Mouse (Mus musculus) adipocyte (in vitro differentiated cells): ENCODE results near the gene Inafm2.

Experiments
- DNase-seq: peaks from one replicate; pipeline ENCODE4 v3.0.0-alpha.2; 2016; ENCODE audit warnings: low spot score

Inafm2 gene

GRCm38 (mm10) chr2:118745232-118745884 lies at the start of gene Inafm2:
TSS of gene Inafm2 (plus strand) at chr2:118745758.
- peak; percentile 84 for DNase-seq

GRCm38 (mm10) chr2:118696451-118697308 lies 48.9 kb upstream of the Inafm2 start:
- peak; percentile 27 for DNase-seq

DNA sequence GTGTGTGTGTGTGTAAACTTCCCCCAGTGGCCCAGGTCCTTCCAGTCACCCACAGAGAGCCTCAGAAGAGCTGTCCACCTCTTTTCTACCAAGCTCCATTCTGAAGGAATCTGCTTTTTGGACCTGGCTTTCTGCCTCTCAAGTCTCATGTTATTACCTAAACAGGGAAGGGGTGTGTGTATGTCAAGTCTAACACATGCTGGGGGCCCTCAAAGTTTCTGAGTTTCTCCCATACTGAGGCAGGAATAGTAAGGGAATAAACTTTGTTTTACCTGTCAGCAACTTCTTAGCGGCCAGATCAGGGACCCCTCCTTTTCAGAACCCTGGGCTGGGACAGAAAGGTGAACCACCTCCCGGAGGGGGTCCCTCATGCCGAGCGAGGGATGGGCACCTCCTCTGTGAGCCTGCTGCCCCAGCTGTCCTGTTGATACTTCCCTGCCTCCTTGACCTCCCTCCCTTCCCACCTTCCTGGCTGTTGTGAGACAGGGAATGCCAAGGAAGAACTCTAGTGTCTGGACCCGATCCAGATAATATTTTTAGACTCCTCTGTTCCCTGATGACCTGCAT lies 48.2 kb upstream of the Inafm2 start:
- peak; percentile 40 for DNase-seq

GRCm38 (mm10) chr2:118697955-118698354 lies 47.6 kb upstream of the Inafm2 start:
- DNase-seq, result peak; percentile 93

- DNase-seq, result peak; percentile 86
These were observed 45.1 kb upstream of the Inafm2 start for GRCm38 (mm10) chr2:118700179-118701062.

DNA sequence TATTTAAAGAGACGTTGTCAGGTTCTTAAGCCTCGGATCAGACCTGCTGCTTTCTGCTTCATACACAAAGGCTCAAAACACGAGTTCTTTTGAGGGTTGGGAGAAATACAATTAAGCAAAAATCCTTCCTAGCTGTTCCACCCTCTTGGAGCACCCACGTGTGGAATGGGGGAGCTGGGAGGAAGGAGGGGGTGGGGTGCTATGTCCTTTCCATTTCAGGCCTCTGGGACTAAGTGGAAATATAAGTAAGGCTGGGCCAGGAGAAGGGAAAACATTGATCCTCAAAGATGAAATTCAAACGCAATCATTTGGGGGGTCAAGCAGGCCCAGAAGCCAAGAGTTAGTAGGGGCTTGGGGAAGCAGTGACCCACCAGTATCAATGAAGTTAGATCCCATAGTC lies 44.4 kb upstream of the Inafm2 start:
- no peak for DNase-seq

DNA sequence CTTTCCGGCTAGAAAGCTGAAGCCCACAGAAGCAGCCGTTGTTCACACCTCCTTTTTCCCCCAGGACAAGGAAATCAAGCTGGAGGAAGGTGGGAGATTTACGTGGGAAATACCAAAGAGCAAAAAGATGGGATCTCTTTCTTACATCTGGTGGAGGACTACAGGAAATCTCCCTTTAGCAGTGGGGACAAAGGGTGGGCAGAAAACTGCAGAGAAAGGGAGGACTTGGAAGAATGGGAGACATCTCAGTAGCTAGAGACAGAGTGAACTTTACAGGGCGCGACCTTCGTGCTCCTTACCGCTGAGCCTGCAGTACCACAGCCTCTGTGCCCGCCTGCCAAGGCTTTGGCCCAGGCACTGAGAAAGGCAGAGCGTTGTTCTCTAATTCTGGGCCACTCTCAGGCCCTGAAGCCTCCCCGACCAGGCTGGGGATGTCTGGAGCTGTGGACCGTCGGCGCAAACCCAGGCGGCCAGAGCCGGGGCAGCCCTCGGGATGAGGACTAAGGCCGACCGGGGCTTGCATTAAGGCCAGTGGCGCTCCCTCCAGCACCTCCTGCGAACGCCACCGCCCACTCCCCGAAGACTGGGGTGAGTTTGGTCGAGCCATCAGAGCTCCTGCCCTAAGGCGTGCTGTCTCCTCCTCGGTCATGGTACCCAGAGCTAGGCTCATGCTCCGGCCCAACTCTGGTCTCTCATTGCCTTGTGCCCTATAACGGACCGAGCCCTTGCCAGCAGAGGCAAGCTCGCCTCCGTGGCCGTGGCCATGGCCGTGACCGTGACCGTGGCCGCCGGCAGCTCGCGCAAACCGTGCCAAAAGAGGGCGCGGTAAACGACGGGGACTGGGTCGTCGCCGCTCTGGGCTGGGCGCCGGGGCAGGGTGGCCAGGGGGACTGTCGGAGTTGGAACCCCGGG lies 43.3 kb upstream of the Inafm2 start:
- DNase-seq, result no peak

- no peak for DNase-seq
These were observed 42.4 kb upstream of the Inafm2 start for GRCm38 (mm10) chr2:118702883-118703761.

DNA sequence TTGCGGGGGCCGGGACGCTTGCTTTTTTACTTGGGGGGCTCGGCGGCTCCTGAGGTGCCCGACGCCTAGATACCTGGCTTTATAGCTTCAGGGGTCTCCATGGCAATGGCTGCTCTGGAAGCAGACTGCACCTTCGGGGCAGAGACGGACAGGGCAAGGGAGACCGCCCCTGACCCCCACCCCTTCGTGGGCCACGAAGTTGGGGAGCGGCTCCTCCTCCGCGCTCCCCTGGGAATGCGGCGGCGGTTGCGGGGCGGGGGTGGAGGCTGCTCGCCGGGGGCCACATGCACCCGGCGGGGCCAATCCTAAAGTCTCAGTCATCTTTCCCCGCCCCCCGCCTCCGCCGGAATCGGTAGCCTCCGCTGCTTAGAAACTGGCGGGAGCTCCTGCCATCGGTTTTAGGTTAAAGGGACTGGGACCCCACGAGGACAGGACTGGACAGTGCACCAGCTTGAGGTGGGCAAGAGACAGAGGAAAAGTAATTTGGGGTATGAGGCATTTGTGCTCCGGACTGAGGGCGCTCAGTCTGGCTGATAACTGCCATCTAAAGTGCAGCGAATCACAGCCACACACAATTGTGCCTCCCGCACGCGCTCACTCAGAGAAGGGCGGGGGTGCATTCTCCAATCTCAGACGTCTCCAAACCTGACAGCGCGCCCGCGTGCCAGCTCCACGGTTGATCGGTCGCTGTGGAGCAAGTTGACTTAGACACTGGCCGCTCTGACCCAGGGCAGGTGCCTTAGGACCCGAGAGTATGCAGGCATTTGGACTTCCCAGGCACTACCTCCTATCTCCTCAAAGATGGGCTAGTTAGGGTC lies 41.4 kb upstream of the Inafm2 start, which contains the start of gene Ankrd63:
TSS of gene Ankrd63 (minus strand) at position 51 of the 818 bp plus-strand sequence.
- DNase-seq, result no peak

DNA sequence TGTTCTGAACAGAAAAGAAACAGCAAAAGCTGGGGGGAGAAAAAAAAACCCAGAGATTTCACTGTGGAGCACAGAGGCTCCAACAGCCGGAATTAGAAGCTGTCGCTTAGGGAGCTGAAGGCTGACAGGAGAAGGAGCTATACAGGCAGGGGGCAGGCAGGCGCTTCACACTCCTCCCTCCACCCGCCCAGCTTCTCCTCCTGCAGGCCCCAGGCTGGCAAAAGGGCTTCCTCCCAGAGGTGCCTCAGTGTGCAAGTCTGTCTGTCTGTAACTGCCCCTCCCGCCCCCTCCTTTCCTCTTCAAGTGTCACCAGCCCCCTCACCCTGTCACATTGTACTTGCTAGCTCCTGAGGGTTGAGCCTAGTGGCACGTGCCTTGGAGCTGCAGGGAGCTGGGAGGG lies 39.1 kb upstream of the Inafm2 start:
- no peak for DNase-seq

GRCm38 (mm10) chr2:118708472-118708871 lies 37.1 kb upstream of the Inafm2 start:
- peak; percentile 41 for DNase-seq

- DNase-seq, result peak; percentile 61
These were observed 35.8 kb upstream of the Inafm2 start for GRCm38 (mm10) chr2:118709655-118710221.

DNA sequence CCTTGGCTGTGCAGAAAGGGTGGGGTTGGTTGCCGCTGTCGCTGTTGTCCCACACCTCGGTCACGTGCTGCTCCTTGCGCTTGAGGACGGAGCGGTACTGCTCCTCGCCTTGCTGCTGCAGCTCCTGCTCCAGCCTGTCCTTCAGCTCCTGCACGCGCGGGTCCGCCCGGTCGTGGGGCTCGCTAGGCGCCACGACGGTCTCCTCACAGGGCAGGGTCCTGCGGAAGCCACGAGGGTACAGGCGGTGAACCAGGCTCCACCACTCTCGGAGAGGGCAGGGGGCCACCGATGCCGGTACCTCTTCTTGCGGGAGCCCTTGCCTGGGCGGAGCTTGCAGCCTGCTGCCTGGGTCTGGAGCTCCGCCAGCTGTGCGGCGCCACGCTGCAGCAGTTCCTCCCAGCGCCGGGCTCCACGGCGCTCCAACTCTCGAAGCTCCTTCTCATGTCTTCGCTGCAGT lies 34.5 kb upstream of the Inafm2 start:
- DNase-seq, result no peak

GRCm38 (mm10) chr2:118713631-118714030 lies 31.9 kb upstream of the Inafm2 start:
- DNase-seq, result no peak

- no peak for DNase-seq
These were observed 31.3 kb upstream of the Inafm2 start for GRCm38 (mm10) chr2:118714230-118714629.

DNA sequence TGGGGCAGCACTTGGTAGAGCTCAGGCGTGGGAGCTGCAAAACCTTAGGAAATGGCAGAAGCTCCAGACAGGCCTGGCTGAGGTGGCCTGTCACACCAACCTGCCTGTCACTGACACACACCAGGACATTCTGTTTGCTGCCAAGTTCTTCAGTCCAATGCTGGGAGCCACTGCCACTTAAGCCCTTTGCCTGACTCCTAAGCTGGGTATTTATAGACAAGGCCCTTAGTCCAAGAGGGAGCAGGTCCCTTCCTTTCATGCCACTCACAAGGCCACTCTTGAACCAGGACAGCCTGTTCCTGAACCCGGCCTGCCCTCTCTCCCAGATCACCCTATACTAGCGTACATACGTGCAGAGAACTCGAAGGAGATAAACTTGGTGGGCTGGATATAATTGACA lies 28.9 kb upstream of the Inafm2 start:
- no peak for DNase-seq

GRCm38 (mm10) chr2:118723693-118724486 lies 21.7 kb upstream of the Inafm2 start:
- DNase-seq, result no peak

- no peak for DNase-seq
These were observed 20.0 kb upstream of the Inafm2 start for GRCm38 (mm10) chr2:118725511-118725910.
